Mouse (Mus musculus): ENCODE data around the gene Atxn1.

GRCm38 (mm10) chr13:45681196-45681595 lies 283.6 kb downstream of the Atxn1 start:
- TF ChIP-seq POLR2A (IDR thresholded peaks at IDR 0.05; ENCODE audit: control insufficient read depth in 1 of 2, insufficient read depth in 1 of 2, low read depth in 1 of 2, low read length in 2 of 2, poor library complexity in 1 of 2) (no peak), KAT2A (conservative IDR thresholded peaks at IDR 0.05; ENCODE audit: low read depth, low read length) (no peak), CTCF (IDR thresholded peaks at IDR 0.05 in 2 of 3, conservative IDR thresholded peaks at IDR 0.05 in 1 of 3; ENCODE audit: control insufficient read depth in 1 of 3, insufficient read depth in 1 of 3, low read depth in 2 of 3, low read length in 3 of 3, poor library complexity in 1 of 3, severe bottlenecking in 1 of 3) (no peak), MAX (IDR thresholded peaks at IDR 0.05; ENCODE audit: low read length) (no peak), ZC3H11A (IDR thresholded peaks at IDR 0.05; ENCODE audit: low read depth, low read length) (no peak), EP300 (IDR thresholded peaks at IDR 0.05; ENCODE audit: low read depth in 1 of 2, low read length in 2 of 2) (no peak), MEF2A (IDR thresholded peaks at IDR 0.05; ENCODE audit: extremely low read depth, insufficient replicate concordance, low read depth, low read length, poor library complexity, severe bottlenecking) (no peak), ETS1 (IDR thresholded peaks at IDR 0.05; ENCODE audit: low read depth, low read length) (no peak), CHD2 (IDR thresholded peaks at IDR 0.05; ENCODE audit: low read length) (no peak), CHD1 (IDR thresholded peaks at IDR 0.05; ENCODE audit: low read depth, low read length) (no peak), TAL1 (IDR thresholded peaks at IDR 0.05; ENCODE audit: low read length) (no peak), MAFK (IDR thresholded peaks at IDR 0.05; ENCODE audit: borderline replicate concordance, low read depth, low read length) (no peak), ZNF384 (IDR thresholded peaks at IDR 0.05; ENCODE audit: low read depth, low read length) (no peak), TCF12 (IDR thresholded peaks at IDR 0.05; ENCODE audit: low read depth, low read length) (no peak)
